Mouse (Mus musculus): Measurements from ENCODE around the gene 1700007K13Rik.

GRCm38 (mm10) chr2:28495801-28496595 is 29.9 kb upstream of the 1700007K13Rik start:
- TF ChIP-seq CTCF (IDR thresholded peaks at IDR 0.05; ENCODE audit: borderline replicate concordance, control insufficient read depth, extremely low read depth, insufficient read depth, low read length, poor library complexity) (no peak), POLR2A (IDR thresholded peaks at IDR 0.05; ENCODE audit: control insufficient read depth, extremely low read depth, insufficient read depth, low read length, poor library complexity) (no peak)

All from thymus, adult 2 months (tissue).